Mouse (Mus musculus): Measurements from ENCODE around the gene Nkx2-5. TPM values are rescaled to one million over a fixed set of nuclear protein-coding genes. Genes with fewer than 3 reads are reported as not detected.
A peak's percentile ranks its signal among the peaks of the same experiment; 100 is the strongest.

Nkx2-5 gene
- total RNA-seq, 2 experiments from 2014 or later, result not detected

DNA sequence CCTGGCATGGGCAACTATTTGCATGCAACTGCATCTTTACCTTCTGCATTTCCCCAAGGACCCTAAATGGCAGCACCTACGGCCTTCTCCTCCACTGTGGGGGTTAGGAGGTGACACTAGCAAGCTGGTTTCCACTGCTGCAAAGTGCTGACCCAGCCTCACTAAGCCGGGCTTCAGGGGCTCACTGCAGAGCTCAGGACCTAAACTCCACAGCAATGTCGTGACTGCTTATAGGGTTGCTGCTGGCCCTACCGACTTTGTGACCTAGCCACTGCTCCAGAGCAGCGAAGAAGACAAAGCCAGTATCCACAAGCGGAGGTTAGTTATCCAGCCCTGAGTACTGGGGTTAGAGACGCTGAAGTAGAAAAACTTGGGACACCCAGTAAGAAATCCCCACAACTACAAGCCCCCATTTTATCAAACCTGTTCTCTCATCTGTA lies 7.2 kb downstream of the Nkx2-5 start:
- no peak for DNase-seq (ENCODE audit: extremely low spot score in 1 of 2, low spot score in 1 of 2)

DNA sequence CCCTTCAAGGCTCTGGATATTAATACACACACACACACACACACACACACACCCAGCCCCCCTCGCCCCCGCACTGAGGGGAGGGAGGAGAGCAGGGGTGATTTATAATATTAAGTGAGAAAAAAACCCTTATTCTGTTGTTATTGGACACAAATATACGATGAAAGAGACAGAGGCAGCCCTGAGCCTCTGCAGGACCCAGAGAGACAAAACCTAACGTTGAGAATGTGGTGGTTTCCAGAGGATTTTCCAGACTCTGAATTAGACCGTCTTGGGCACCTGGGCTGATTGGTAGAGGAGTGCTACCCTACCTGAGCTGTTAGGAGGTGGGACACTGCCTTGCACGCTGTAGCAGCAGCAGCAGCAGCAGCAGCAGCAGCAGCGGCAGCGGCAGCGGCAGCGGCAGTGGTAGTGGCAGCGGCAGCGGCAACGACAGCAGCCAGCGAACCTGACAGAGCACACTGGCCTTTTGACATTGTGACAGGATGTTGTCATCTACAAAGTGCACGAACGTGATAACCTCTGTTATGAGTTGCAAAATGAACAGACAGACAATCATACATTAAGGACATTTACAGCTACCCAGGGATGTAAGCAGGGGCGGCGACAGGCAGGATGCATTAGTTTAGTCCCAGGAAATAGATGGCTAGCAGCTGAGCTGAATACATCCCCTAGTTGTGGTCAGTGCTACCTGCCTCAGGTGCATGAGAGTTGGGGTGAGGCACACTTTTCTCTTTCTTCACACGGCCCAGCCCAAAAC lies 7.8 kb downstream of the Nkx2-5 start:
- no peak for DNase-seq (ENCODE audit: extremely low spot score in 1 of 2, low spot score in 1 of 2)

DNA sequence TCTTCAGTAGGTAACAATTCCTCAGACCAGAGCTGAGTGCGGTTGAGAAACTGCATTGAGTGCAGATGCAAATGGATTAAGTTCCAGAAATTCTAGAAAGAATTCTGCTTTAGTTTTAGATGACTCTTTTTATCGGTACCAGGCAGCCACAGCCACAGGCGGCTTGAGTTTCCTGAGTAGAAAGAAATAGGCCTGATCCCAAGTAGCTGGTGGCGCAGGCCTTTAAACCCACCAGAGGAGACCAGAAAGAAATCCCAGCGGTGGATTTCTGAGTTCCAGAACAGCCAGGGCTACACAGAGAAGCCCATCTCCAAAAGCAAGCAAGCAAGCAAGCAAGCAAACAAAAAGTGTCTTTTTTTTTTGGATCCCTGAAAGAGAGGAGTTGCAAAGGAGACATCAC lies 8.4 kb downstream of the Nkx2-5 start:
- DNase-seq (ENCODE audit: extremely low spot score in 1 of 2, low spot score in 1 of 2), result no peak

DNA sequence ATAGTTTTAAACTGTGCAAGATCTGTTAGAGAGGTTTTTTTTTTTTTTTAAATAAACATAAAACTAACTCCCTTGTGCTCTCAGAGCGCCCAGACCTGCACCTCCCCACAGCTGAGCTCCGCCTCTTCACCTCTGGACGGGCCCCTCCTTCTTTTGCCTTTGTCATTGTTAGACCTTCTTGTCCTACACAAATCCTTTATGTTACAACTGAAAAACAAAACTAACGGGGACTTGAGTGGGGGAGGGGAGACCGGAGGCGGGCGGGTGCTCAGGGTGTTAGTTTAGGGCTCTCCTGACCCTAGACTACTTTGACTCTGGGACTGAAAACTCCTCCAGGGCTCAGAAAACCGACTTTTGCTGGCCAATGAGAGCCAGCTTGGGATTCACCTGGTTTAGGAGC lies 8.9 kb downstream of the Nkx2-5 start:
- no peak for DNase-seq (ENCODE audit: extremely low spot score in 1 of 2, low spot score in 1 of 2)

DNA sequence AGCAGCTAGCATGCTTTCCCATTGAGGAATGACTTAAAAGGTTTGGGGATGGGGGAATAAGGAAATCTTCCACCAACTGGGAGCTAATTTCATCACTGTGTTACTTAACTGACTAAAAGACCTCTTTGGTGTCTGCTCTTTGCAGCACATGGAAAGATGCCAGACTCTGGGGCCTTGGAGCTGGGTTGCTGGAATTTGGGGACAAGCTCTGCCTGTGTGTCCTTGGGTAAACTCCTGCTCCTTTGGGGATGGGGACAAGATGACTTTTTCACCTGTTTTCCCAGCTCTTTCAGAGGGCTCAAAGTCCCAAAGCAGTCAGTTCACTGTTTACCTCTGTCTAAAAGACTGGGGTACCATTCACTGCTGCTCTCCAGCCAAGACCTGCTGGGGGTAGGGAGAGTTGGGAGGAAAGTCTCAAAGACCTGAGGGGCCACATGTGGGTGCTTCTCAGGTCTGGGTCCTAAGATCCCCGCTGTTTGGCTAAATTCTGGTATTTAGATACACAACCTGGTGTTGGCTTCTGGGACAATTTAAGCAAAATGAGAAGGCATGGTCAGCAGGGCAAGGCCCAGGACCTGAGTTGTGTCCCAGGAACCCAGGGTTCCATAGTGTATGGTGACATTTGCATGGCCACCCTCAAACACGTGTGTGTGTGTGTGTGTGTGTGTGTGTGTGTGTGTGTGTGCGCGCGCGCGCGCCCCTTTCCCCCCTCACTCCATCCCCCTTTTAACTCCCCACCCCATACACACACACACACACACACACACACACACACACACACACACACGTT lies 9.6 kb downstream of the Nkx2-5 start:
- DNase-seq (ENCODE audit: extremely low spot score in 1 of 2, low spot score in 1 of 2), result no peak

DNA sequence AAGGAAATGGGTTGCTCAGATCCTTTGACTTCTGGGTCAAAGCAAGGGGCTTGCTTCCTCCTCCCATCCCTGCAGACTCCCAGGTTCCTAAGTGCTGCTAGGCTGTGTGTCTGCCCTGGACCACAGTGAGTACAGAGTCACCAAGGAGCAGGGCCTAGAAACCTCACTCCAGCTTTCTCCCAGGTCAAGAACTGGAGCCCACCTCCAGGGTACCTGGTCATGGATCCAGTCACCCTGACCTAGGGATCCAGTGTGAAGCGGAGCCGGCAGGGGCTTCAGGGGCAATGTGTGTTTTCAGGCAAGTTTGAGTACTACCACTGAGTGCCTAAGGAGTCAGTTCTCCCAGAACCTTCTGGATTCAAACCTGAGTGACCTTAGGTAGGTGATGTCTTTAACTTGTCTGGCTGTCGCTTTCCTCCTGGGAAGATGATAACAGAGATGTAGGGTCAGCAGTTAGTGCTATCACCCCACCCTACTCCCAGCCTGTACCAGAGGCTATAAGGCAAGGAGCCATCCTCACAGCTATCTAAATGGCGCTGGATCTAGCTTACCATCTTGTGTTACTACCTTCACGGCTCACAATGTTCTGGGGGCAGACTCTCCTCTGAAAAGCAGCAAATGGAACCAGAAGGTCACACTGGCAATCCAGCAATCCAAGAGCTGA lies 10.4 kb downstream of the Nkx2-5 start:
- no peak for DNase-seq (ENCODE audit: extremely low spot score in 1 of 2, low spot score in 1 of 2)

DNA sequence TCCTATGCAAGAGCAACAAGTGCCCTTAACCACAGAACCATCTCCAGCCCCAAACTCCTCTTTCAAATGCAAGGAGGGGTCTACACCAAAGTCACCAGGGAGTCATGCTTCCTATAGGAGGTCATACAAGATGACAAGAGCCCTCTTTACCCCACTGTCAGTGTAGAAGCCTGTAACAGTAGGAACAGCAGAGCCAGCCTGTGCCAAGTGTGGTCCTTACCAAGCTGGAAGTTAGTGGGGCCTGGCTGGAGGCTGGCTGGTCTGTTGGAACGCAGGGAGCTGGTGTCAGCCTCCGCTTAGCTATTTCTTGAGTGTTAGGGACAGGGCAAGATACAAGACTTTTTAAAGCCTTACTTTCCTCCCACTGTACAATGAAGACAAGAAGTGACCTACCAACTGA lies 11.0 kb downstream of the Nkx2-5 start:
- DNase-seq (ENCODE audit: extremely low spot score in 1 of 2, low spot score in 1 of 2), result no peak

DNA sequence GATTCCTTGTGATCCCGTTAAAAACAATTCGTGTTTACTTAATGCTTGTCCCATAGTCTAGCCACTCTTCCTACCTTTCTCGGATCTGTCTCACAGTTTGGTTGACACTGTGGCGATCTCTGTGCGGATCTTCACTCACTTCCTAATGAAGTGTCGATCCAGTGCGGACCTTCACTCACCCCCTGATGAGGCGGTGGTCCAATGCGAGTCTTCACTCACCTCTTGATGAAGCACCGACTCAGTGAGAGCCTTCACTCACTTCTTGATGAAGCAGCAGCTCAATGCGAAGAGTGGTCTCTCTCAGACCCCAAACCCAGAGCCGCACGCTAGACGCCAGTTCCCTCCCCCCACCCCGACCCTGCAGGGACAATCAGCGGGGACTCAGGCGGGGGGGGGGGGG lies 18.7 kb downstream of the Nkx2-5 start:
- DNase-seq (ENCODE audit: extremely low spot score in 1 of 2, low spot score in 1 of 2), result no peak

DNA sequence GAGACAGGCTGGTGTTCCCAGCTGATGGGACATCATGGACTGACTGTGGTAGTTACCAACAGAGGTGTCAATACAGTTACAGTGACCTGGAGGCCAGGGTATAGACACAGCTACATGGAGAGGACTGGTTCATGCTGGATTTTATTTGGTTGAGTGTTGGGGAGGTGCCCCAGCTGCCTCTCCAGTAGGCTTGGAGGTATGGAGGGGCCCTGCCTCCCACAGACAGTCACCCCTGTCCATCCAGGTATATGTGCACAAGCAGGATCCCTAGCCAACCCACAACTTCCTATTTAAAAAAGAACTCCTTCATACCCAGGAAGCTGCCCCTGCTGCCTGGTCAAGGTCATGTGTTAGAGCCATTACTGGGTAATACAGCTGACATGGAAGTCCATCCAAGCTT lies 27.0 kb downstream of the Nkx2-5 start:
- DNase-seq (ENCODE audit: extremely low spot score in 1 of 2, low spot score in 1 of 2), result no peak

DNA sequence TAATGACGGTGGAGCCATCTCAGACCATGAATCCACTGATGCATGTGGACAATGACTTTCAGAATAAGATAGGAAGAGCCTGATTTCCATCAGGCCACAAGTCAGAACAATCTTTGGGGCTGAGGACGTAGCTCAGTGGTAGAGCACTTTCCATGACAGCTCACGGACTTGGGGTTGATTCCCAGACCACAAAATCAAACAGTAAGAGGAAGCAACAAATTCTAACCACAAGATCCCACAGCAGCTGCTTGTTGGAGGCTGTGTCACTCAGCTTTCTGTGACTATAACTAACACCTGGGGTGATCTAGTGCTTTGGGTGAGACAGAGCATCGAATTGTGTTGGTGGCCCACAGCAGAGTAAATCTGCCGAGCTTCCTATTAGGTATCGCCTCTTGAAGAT lies 28.0 kb downstream of the Nkx2-5 start:
- no peak for DNase-seq (ENCODE audit: extremely low spot score in 1 of 2, low spot score in 1 of 2)

DNA sequence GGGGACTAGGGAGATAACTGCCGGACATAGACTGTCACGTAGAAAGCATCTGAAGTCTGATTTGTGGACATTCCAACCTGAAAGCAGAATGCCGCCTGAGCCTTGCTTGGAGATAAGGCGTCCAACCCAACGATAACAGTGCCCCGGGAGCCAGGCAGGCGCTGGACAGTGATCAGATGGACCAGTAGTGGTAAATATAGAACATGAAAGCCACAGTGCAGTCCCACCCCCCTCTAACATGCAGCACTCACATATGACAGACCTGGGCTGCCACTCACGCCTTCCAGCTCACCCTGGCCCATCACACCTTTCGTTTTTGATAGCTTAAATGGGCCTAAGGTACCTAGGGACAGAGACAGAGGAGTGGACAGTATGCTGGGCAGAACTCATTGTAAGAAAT lies 31.3 kb downstream of the Nkx2-5 start:
- no peak for DNase-seq (ENCODE audit: extremely low spot score in 1 of 2, low spot score in 1 of 2)

DNA sequence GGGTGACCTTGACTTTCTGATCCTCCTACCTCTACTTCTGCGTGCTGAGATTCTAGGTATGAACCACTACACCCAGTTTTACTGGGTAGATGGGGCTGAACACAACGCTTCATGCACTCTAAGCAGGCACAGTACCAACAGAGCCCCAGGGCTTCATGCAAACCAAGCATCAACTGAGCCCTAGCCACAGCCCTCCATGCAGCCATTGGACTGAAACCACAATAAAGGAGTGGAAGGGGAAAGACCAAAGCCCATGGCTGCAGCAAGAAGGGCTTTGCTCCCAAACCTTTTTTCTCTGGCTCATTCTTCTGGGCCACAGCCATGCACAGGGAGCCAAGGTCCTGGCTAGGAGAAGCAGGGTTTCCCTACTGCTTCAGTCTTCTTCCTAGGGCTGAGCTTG lies 32.2 kb downstream of the Nkx2-5 start:
- DNase-seq (ENCODE audit: extremely low spot score in 1 of 2, low spot score in 1 of 2), result no peak

DNA sequence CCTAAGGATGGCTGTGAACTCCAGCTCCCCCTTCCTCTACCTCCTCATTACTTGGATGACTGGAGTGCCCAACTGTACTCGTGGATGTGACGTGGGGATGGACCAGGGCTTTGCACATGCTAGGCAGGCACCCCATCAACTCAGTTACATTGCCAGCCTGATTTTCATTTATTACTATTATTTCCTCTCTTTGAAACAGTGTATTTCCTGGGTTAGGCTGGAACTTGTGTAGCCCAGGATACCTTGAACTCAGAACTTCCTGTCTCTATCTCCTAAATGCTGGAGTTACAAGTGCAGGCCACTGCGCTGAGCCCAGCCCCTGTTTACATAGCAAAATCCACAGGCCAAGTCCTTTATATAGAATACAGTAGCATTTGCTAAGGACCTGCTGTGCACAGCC lies 41.9 kb downstream of the Nkx2-5 start:
- DNase-seq (ENCODE audit: extremely low spot score in 1 of 2, low spot score in 1 of 2), result no peak

DNA sequence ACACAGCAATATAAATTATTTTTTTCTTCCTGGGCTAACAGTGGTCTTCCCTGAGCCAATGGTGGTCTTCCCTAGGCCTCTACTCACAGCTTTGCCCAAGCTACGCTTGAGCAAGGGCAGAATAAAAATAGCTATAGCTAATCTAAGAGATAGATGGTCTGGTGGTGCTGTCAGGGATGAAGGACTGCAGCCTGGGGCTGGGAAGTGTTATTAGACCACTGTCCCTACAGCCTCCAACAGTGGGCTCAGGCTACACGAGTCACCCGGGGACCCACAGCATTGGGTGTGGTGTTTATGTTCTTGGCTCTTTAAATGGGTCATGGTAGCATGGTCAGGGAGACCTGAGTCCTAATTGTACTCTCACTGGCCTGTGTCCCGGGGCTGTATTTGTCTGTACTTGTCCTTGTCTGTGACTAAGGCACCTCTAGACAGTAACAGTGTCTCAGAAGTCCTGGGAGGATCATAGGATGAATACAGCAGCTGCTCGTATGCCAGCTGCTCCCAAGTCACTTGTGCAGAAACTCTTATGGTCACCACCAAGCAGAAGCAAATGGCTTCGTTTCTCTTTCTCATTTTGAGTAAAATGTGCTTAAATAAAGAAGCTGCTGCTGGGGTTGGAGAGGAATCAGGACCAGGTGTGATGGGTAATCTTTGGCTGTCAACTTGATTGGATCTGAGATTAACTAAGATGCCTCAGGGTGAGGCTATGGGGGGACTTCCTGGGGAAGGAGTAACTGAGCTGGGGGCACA lies 47.3 kb downstream of the Nkx2-5 start:
- DNase-seq (ENCODE audit: extremely low spot score in 1 of 2, low spot score in 1 of 2), result no peak

DNA sequence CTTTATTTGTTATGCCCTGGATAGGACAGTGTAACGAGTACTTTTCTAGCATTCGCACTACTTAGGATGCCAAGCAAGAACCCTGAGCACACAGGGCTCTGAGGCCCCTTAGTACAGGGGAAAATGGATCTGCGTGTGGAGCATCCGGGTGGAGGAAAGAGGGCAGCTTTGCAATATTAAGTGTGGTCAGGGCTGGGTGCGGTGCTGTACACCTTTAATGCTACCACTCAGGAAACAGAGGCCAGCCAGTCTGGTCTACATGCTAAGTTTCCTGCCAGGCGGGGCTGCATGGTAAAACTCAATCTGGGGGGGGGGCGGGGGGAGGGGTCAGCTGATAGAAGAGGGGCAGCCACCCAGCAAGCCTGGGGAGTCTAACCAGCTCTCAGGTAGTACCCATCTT lies 49.4 kb downstream of the Nkx2-5 start:
- DNase-seq (ENCODE audit: extremely low spot score in 1 of 2, low spot score in 1 of 2), result no peak

DNA sequence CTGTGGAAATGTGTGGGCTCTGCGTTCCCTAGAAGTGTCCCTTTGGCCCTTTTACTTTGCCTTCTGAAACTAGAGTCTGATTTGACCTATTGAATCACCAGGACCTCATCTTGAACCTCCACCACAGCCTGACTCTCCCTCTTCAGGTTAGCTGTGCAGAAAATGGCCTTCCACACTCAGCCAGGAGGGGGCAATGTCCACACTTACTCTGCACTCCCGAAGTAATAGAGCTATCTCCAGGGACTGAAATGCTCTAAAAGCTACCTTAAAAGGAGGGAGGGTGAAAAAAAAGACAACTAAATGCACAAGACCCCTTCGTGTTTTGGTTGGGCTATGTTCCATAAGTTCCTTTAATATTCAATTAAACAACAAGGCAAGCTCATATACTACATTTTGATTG lies 50.1 kb downstream of the Nkx2-5 start:
- DNase-seq (ENCODE audit: extremely low spot score in 1 of 2, low spot score in 1 of 2), result peak in 1 of 2 experiments; percentile 63

DNA sequence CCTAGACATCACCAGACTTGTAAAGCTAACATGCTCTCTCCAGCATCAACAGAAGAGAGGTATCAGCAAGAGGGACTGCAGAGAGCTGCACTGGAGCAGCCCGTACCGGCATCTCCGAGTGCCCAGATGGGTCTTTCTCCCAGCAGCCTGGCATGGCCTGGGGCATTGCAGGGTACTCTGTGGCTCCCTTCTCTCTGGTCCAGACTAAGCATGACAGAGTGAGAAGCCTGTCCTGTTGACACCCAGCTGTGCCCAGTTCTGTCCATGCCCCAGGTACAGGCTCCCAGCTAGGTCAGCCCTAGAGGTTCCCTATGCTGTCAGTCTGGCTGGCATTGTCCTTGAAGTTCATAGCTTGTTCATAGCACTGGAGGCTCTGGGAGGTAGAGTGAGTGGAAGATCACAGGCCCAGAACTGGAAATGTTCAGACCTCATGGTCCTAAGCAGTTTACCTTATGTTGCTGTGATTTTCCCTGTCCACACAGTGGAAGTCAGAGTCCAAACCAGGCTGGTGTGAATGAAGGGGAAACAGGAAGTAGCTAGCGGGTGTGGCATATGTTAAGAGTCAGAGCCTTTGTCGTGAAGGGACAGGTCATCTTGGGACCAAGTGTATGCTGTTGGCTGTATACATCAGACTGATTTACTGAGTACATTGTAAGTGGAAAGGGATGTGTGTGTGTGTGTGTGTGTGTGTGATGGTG lies 51.6 kb downstream of the Nkx2-5 start:
- no peak for DNase-seq (ENCODE audit: extremely low spot score in 1 of 2, low spot score in 1 of 2)

DNA sequence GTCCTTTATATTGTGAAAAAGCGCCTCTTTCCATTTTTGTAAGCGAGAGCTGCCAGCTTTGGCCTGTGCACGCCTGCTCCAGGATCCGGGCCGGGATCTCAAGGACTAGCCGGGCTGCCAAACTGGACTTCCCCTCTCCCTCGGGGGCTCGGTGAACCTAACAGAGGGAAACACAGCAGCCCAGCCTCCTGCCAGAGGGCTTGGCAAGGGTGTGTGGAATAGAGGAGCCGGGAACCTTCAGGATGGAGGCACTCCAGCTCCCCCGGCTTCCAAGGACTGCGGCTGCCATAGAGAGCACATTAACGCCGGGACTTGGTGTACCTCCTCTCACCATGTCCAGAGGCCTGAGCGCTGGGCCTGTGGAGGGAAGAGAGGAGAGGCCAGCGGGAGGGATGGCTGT lies 52.7 kb downstream of the Nkx2-5 start:
- no peak for DNase-seq (ENCODE audit: extremely low spot score in 1 of 2, low spot score in 1 of 2)

DNA sequence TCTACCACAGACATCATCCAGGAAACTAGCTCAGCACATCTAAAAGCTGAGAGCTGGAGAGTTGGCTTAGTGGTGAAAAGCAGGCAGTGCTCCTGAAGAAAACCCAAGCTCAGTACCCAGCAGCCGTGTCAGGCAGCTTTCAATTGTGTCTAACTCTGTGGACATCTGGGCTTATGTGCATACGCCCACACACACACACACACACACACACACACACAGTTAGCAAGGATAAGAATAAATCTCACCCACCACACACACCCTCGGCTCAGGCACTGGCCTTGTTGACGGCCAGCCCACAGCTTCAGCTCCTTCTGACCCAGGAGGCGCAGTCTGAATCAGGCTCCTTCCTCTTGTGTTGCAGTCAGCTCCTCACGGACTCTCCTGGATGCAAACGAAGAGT lies 53.2 kb downstream of the Nkx2-5 start:
- DNase-seq (ENCODE audit: extremely low spot score in 1 of 2, low spot score in 1 of 2), result no peak
